Mouse (Mus musculus) cerebellum, adult 18-20 months (tissue): Measurements from ENCODE around the gene Akr1cl.
A peak's percentile ranks its signal among the peaks of the same experiment; 100 is the strongest.
"Not testable (repeated sequence)": the region's sequence is repeated elsewhere in the genome, so short reads cannot be mapped to it uniquely, and the experiment has no call there.

Experiments
- DNase-seq, 2 experiments: peaks; one replicate each; pipeline ENCODE4 v3.0.0; 2021

The Akr1cl gene

GRCm38 (mm10) chr1:65032641-65033040, at the start of gene Akr1cl:
TSS of gene Akr1cl (minus strand) at chr1:65032759.
- DNase-seq = no peak

- no peak for DNase-seq
These were observed 49.6 kb upstream of the Akr1cl start, which contains the start of gene Crygb for GRCm38 (mm10) chr1:65082188-65082587. TSS of gene Crygb (minus strand) at chr1:65082288.

- DNase-seq = no peak
These were observed 43.0 kb upstream of the Akr1cl start for GRCm38 (mm10) chr1:65075607-65076006.

GRCm38 (mm10) chr1:65073589-65073988, 41.0 kb upstream of the Akr1cl start, which contains the start of gene Crygc:
TSS of gene Crygc (minus strand) at chr1:65073689.
- no peak for DNase-seq

GRCm38 (mm10) chr1:65067842-65068241, 35.3 kb upstream of the Akr1cl start:
- DNase-seq = no peak

GRCm38 (mm10) chr1:65064201-65064600, 31.6 kb upstream of the Akr1cl start:
- DNase-seq = no peak

GRCm38 (mm10) chr1:65063352-65063751, 30.8 kb upstream of the Akr1cl start, which contains the start of gene Crygd:
TSS of gene Crygd (minus strand) at chr1:65063452.
- no peak for DNase-seq

GRCm38 (mm10) chr1:65052140-65052539, 19.6 kb upstream of the Akr1cl start:
- DNase-seq = no peak

GRCm38 (mm10) chr1:65051696-65052095, 19.1 kb upstream of the Akr1cl start:
- no peak for DNase-seq

GRCm38 (mm10) chr1:65050952-65051351, 18.4 kb upstream of the Akr1cl start, which contains the start of gene Cryge:
TSS of gene Cryge (minus strand) at chr1:65051149.
- not testable (repeated sequence) for DNase-seq

- DNase-seq = peak; percentile 2 to 8
These were observed 16.2 kb upstream of the Akr1cl start for GRCm38 (mm10) chr1:65048781-65049180.

GRCm38 (mm10) chr1:65046401-65047109, 14.0 kb upstream of the Akr1cl start:
- peak; percentile 22 to 26 for DNase-seq

- no peak for DNase-seq
These were observed 10.9 kb upstream of the Akr1cl start for GRCm38 (mm10) chr1:65043433-65043832.

GRCm38 (mm10) chr1:65041837-65042236, 9.3 kb upstream of the Akr1cl start:
- DNase-seq = no peak

GRCm38 (mm10) chr1:65040806-65041205, 8.2 kb upstream of the Akr1cl start:
- DNase-seq = no peak

- no peak for DNase-seq
These were observed 7.1 kb upstream of the Akr1cl start for GRCm38 (mm10) chr1:65039679-65040078.

- no peak for DNase-seq
These were observed 5.0 kb upstream of the Akr1cl start for GRCm38 (mm10) chr1:65037542-65037941.

- no peak for DNase-seq
These were observed 3.0 kb upstream of the Akr1cl start for GRCm38 (mm10) chr1:65035513-65035912.

GRCm38 (mm10) chr1:65028206-65028605, 4.4 kb downstream of the Akr1cl start:
- DNase-seq = no peak

- DNase-seq = no peak
These were observed 19.8 kb downstream of the Akr1cl start for GRCm38 (mm10) chr1:65012726-65013125.

GRCm38 (mm10) chr1:65010153-65010552, 22.4 kb downstream of the Akr1cl start:
- peak; percentile 66 to 67 for DNase-seq

GRCm38 (mm10) chr1:65005575-65005974, 27.0 kb downstream of the Akr1cl start:
- DNase-seq = no peak

GRCm38 (mm10) chr1:65004526-65004925, 28.0 kb downstream of the Akr1cl start:
- no peak for DNase-seq

- DNase-seq = peak; percentile 39 to 65
These were observed 39.4 kb downstream of the Akr1cl start for GRCm38 (mm10) chr1:64993206-64993605.

GRCm38 (mm10) chr1:64988176-64988575, 44.4 kb downstream of the Akr1cl start:
- no peak for DNase-seq
